Mouse (Mus musculus): Measurements from ENCODE around the gene Efna3.
A peak's percentile ranks its signal among the peaks of the same experiment; 100 is the strongest.

Efna3 gene

DNA sequence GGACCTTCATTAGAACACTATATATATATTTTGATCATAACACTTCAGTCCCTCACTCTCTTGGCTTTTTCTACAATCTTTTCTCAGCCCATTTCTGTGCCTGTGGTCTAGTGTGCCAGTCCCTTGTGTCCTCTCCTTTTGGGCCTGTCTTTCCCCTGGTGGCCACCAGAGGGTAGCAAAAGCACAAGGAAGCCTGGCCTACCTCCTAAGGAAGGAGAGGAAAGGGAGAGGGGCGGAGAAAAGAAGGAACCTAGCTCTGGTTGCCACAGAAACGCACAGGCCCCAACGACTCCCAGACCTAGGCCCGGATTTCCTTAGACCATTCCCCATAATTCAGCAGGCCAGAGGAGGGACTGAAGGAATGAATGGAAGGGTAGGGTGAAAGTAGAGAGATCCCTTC lies 5.9 kb downstream of the Efna3 start:
- peak; percentile 68 for DNase-seq (ENCODE audit: extremely low read depth, low read depth)

DNA sequence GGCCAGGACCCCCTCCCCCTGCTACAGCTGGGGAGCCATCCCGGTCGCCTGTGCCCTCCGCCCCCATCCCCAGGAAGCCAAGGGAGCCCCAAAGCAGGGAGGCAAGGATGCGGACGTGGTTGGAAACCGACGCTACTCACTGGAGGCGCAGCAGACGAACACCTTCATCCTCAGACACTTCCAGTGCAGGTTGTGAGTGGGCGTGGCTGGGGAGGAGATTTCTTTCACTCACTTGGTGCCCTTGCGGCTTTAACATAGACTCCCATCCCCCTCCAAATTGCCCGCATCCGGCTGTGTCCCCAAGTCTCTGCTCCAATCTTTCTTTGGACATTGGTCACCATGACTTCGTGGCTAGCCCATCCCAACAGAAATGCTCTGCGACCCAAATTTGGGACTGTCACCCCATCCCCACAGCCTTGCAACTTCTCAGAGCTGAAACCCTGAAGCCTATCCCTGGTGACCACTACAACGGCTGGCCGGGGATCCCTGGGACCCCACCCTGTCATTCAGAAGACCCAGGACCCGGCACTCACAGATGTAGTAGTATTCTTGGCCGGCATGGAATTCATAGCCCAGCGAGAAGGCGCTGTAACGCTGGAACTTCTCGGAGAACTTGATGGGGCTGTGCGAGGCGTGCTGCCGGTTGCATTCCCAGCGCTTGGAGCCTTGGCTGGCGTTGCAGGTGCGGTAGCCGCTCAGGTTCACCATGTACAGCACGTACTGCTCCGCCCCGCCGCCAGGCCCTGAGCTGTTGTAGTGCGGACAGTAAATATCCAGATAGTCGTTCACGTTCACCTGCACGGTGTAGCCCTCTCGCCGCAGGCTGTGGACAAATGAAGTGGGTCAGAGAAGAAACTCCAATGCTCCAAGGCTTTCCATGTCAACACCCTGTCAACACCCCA lies 6.6 kb downstream of the Efna3 start:
- no peak for DNase-seq (ENCODE audit: extremely low read depth, low read depth)

GRCm38 (mm10) chr3:89315195-89315929 lies 7.4 kb downstream of the Efna3 start:
- no peak for DNase-seq (ENCODE audit: extremely low read depth, low read depth)

GRCm38 (mm10) chr3:89314791-89315190 lies 8.0 kb downstream of the Efna3 start:
- DNase-seq (ENCODE audit: extremely low read depth, low read depth) = no peak

DNA sequence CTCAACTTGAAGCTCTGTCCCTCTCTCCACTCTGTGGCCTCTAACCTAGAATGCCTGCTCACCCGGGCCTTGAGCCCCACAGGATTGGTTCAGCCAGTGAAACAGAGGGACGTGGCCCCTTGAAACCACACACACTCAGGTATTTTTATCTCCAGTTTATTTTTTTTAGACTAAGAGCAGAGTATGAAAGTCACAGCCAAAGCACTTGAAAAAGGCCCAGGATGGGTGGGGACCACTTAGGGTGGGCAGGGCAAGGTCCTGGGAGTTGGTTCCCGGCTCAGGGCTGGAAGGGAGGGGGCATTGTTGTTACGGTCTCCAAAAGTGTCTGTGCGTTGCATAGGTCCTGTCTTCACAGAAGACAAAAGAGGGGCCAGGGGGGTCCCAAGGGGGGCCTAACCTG lies 8.4 kb downstream of the Efna3 start:
- no peak for DNase-seq (ENCODE audit: extremely low read depth, low read depth)

- peak; percentile 65 for DNase-seq (ENCODE audit: extremely low read depth, low read depth)
These were observed 14.7 kb downstream of the Efna3 start for GRCm38 (mm10) chr3:89308089-89308488.

GRCm38 (mm10) chr3:89305551-89306325 lies 17.0 kb downstream of the Efna3 start:
- DNase-seq (ENCODE audit: extremely low read depth, low read depth) = no peak

- no peak for DNase-seq (ENCODE audit: extremely low read depth, low read depth)
These were observed 17.7 kb downstream of the Efna3 start for GRCm38 (mm10) chr3:89305105-89305504.

GRCm38 (mm10) chr3:89304440-89304839 lies 18.3 kb downstream of the Efna3 start:
- DNase-seq (ENCODE audit: extremely low read depth, low read depth) = no peak

DNA sequence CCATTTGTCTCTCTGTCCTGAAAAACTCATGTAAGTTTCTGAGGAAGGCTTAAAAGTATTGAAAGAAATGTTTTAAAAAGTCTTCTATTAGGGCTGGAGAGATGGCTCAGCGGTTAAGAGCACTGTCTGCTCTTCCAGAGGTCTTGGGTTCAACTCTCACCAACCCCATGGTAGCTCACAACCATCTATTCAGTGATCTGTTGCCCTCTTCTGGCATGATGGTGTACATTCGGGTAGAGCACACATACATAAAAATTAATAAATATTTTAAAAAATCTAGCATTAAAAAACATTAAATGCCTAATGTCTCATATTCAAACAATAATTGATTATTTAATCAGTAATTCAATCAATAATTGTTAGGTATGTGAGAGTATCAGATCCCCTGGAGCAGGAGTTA lies 22.3 kb downstream of the Efna3 start:
- no peak for DNase-seq (ENCODE audit: extremely low read depth, low read depth)

DNA sequence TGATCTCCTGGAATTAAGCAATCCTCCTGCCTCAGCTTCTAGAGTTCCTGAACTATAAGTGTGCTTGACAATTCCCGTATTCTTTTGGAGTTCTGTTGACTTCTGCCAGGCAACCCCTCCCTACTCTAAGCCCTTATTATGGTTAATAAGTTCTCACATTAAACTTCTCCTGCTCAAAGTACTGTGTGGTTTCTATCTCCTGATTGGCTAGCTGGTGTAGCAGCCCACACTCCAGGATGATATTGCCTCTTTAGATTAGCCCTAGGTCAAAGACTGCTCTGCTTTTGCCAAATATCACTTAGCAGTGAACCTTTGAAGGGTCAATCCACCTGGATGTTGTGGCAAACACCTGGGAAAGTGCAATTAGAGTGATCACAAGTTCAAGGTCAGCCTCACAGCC lies 22.7 kb downstream of the Efna3 start:
- no peak for DNase-seq (ENCODE audit: extremely low read depth, low read depth)

GRCm38 (mm10) chr3:89299499-89299898 lies 23.3 kb downstream of the Efna3 start:
- no peak for DNase-seq (ENCODE audit: extremely low read depth, low read depth)

DNA sequence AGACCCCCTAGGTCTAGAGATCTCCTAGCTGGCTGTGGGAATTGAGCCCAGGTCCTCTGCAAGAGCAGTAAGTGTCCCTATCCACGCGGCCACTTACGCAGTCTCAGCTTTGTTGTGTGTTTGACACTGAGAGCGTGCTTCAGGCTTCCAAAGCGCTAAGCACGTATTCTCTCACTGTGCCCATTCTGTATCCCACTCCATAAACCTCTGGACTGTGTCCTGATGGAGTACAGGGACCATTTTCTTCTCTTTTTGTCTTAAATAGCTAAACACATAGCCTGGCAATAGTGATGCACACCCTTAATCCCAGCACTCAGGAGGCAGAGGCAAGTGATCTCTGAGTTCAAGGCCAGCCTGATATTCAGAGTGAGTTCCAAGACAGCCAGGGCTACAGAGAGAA lies 23.9 kb downstream of the Efna3 start:
- DNase-seq (ENCODE audit: extremely low read depth, low read depth) = no peak

DNA sequence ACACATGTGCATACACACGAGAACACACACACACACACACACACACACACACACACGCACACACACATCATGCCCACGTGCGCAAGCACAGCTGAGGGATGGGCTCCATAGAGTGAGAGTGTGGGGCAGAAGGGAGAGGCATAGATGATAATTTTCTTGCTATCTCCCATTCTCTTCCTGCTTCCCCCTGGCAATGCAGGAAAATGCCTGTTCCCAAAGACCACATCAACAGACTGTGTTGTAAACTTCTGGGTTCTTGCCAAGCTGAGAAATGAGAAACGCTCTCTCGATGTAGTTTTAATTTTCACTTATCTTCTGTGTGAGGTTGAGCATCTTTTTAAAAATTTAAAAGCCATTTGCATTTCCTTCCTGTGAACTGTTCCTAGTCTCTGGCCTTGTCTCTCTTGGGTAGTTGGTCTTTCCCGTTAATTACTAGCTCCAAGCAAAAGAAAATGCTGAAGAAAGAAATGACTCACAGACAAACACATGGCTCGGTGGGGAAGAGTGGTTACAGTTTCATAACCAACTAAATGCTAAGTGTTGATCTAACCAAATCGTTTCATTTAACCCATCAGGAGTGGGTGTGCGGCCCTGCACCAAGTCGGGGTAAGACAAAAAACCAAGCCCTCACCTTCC lies 25.9 kb downstream of the Efna3 start:
- DNase-seq (ENCODE audit: extremely low read depth, low read depth) = no peak

DNA sequence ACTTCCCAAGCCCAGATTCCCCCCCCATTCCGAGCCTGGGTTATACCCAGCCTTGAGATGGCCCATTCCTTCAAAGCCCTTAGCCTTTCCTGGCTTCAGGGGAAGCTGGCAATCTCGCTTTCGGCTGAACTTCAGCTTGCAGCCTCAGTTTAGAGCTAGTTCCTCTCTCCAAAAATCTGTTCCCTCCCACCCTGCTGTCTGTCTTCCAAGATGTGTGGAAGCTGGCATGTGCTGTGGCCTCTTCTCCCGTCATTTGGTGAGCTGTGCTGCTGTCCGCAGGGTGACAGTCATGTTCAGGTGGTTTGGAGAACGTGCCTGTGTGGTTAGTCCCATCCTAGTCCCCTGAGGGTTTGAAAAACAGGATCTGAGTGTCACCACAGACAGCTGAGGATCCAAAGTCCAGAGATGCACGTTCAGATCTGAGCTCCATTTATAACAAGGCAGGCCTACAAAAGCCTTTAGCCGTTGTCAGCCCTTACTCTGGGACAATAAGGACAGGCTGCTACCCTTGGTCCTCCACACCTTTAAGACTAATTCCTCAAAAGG lies 27.0 kb downstream of the Efna3 start:
- DNase-seq (ENCODE audit: extremely low read depth, low read depth) = no peak

DNA sequence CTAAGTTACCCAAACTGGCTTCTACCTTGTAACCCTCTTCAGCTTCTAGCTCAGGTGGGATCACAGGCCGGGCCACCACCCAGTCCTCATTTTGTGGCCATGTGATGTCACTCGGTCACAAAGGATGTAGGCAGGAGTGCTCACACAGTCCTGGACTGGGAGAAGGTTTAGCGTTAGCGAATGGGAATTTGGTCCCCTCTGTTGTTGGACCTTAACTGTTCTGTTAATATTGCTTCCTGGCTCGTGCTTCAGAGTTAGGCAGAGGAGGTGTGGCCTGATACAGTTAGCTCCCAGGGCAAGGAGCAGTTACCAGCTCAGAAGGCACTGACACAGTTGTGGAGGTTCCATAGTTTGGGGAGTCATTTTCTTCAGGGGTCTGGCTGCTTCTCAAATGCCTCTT lies 28.6 kb downstream of the Efna3 start:
- no peak for DNase-seq (ENCODE audit: extremely low read depth, low read depth)

- DNase-seq (ENCODE audit: extremely low read depth, low read depth) = no peak
These were observed 29.4 kb downstream of the Efna3 start for GRCm38 (mm10) chr3:89293247-89293918.

DNA sequence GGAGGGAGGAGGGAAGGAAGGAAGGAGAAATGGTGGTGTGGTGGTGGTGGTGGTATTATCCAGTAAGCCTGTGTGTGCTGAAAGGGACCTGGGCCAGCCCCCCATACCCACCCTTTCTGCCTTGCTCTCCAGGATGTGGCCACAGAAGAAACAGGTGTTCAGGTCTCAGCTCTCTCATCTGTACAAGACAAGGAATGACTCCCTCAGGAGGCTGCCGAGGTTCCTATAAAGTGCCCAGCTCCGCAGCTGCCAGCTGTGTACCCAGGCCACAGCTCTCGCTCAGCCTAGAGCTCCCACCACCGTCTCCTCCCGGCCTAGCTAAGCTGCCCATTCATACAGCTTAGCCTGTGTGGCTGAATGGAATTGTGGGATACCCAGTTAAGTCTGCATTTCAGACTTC lies 30.5 kb downstream of the Efna3 start:
- no peak for DNase-seq (ENCODE audit: extremely low read depth, low read depth)

DNA sequence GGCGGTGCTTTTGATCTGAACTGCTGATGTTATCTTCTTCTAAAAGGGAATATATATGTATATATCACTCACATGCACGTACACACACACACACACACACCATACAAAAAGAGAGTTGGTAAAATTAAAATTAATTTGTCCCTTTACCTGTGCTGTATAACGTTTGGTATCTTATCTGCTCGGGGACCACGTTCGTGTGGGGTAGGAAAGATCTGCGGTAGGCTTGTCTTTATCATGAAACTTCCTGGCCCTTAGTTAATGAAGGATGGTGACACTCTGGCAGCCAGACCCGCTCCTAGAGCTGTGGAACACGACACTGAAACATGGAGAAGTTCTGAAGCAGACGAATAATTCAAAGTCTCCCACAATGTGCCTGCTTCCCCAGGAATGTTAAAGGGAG lies 30.9 kb downstream of the Efna3 start:
- no peak for DNase-seq (ENCODE audit: extremely low read depth, low read depth)

- DNase-seq (ENCODE audit: extremely low read depth, low read depth) = no peak
These were observed 34.2 kb downstream of the Efna3 start for GRCm38 (mm10) chr3:89288503-89288928.

GRCm38 (mm10) chr3:89287286-89287685 lies 35.5 kb downstream of the Efna3 start:
- no peak for DNase-seq (ENCODE audit: extremely low read depth, low read depth)
